Mouse (Mus musculus): ENCODE results near the gene Parg.

The Parg gene

DNA sequence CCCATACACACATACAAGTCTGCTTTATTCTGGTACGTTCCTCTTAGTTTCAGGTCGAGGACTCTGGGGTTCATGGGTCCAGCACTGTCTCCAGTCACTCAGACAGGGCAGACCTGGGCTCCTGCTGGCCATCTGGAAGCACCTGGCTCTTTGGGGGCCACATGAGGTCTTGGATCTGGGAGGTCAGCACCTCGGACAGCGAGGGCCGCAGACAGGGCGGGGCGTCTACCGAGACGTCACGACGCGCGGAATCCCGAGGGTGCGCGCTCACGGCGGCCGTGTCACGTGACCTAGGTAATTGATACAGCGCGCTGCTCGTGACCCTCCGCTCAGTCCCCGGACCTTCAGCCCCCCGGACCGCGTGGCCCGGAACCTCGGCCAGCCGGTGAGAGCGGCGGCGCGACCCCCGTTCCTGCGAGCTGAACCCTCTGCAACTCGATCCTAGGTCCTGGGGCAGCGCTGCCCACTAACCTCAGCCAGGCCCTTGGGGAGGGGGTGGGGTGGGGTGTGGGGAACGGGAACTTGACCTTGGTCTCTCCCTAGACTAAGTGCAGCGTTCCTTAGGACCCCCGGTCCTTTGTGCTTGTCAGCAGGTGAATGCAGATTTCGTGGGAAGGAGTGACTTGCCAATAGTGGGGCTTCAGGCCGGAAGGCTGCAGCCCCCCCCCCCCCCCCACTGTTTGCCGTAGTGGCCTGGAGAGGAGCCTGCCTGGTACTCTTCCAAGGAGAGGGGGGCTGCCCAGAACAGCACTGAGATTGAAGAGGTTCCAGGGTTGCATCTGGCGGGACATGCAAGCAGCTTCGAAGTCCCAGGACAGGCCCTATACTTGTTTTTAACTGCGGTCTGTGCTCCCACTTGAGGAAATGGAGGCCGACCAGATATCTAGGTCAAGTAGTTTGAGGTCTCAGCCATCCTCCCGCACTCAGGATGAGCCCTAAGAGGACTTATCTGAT is 120.3 kb downstream of the Parg start, which contains the start of gene Ogdhl:
Gene Ogdhl (plus strand): TSS at position 288 of the 954 bp plus-strand sequence.
- peak; percentile 54 to 60 for DNase-seq

- DNase-seq = no peak
These were observed 121.5 kb downstream of the Parg start for GRCm38 (mm10) chr14:32323221-32323620.

DNA sequence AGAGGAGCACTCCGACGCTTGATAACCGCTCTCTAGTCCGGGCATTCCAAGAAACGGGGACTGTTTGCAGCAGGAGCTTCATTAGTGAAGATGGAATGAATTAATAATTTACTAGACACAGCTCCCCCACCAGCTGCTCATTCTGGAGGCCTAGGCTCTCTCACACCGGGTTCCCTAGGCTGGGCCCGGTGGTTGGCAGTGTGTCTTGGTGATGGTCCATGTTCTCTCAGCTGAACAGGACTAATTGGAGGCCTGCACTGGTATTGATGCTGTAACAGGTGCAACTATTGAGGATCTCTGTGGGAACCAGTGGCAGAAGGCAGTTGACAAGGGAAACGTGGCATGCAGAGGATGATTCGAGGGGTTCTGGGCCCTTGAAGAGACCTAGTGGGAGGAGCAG is 125.6 kb downstream of the Parg start:
- no peak for DNase-seq

GRCm38 (mm10) chr14:32332515-32333445 is 131.0 kb downstream of the Parg start:
- no peak for DNase-seq

GRCm38 (mm10) chr14:32336021-32336420 is 134.3 kb downstream of the Parg start:
- no peak for DNase-seq

- DNase-seq = no peak
These were observed 134.8 kb downstream of the Parg start for GRCm38 (mm10) chr14:32336547-32336946.

DNA sequence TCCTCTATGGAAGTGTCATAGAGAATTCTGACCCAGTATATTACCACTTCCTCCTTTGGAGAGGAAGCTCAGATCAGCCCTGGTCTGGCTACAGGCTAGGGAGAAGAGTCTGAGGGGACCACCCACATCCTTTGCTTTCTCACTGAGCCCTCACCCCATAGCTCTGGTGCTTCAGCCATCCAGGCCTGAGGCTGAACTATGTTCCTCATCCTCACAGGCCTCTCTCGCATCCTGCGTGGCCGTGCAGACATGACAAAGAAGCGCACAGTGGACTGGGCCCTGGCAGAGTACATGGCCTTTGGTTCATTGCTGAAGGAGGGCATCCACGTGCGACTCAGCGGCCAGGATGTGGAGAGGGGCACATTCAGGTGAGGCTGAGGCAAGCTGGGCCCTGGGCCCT is 140.1 kb downstream of the Parg start:
- no peak for DNase-seq

DNA sequence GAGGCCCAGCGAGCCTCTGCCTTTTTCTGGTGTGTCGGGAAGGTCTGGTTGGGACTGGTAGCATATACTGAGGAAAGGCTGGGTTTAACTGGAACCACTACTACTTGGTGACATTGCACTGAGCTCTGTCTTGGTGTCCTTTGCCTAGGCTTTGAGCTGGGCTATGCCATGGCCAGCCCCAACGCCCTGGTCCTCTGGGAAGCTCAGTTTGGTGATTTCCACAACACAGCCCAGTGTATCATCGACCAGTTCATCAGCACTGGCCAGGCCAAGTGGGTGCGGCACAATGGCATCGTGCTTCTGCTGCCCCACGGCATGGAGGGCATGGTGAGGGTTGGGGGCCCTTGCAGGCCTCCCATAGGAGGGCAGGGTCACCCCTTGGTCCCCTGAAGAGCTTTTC is 142.4 kb downstream of the Parg start:
- no peak for DNase-seq

GRCm38 (mm10) chr14:32344694-32345093 is 142.9 kb downstream of the Parg start:
- DNase-seq = no peak
